Mouse (Mus musculus) heart, adult 2 months (tissue): ENCODE results near the gene Blnk. TPM values are rescaled to one million over a fixed set of nuclear protein-coding genes. Genes with fewer than 3 reads are reported as not detected.

Experiments
- DNase-seq, 2 experiments: peaks; one replicate each; pipeline ENCODE4 v3.0.0; 2021
- H3K27ac ChIP-seq: fragments of 200-600 bp; 2 replicates; pipeline ENCODE4 v1.8.1; 2022
- H3K27me3 ChIP-seq: fragments of 200-500 bp; 2 replicates; pipeline ENCODE4 v1.6.1; 2012; ENCODE audit warnings: mild to moderate bottlenecking, low read length, inconsistent platforms, mixed read lengths; ENCODE audit not compliant: control insufficient read depth, insufficient read depth
- H3K36me3 ChIP-seq: fragments of 200-500 bp; 2 replicates; pipeline ENCODE4 v1.6.1; 2012; ENCODE audit warnings: low read length, inconsistent platforms; ENCODE audit not compliant: control insufficient read depth, insufficient read depth
- H3K4me1 ChIP-seq: fragments of 200-500 bp; 2 replicates; pipeline ENCODE4 v1.6.1; 2011; ENCODE audit warnings: low read length; ENCODE audit not compliant: control insufficient read depth, insufficient read depth
- H3K4me3 ChIP-seq: fragments of 200-600 bp; 2 replicates; pipeline ENCODE4 v1.8.1; 2022
- H3K79me2 ChIP-seq: fragments of 200-500 bp; replicated peaks from 2 replicates; pipeline ENCODE4 v1.6.1; 2012; ENCODE audit warnings: mild to moderate bottlenecking, inconsistent platforms, low read length, moderate library complexity, mixed read lengths; ENCODE audit not compliant: control insufficient read depth, insufficient read depth
- H3K9ac ChIP-seq: fragments of 200-500 bp; 2 replicates; pipeline ENCODE4 v1.6.1; 2012; ENCODE audit warnings: low read depth, mild to moderate bottlenecking, control low read depth, inconsistent platforms, low read length, mixed read lengths
- CTCF ChIP-seq: fragments of 200-600 bp; IDR thresholded peaks from 2 replicates; pipeline ENCODE4 v1.8.1; 2022; ENCODE audit warnings: antibody characterized with exemption, mild to moderate bottlenecking, moderate library complexity
- EP300 ChIP-seq: fragments of 200-500 bp; IDR thresholded peaks from 2 replicates; pipeline ENCODE4 v1.6.1; 2011; ENCODE audit warnings: low read depth, low read length, control low read depth; ENCODE audit not compliant: insufficient read depth
- POLR2A ChIP-seq: fragments of 200-500 bp; IDR thresholded peaks from 2 replicates; pipeline ENCODE4 v1.6.1; 2011; ENCODE audit warnings: mild to moderate bottlenecking, low read depth, low read length, control low read depth; ENCODE audit not compliant: insufficient read depth
- WGBS: fragments of 180-500 bp; shearing (Covaris S2); methylation state at CpG from one replicate; pipeline ENCODE4 v1.1.7; 2018; 5-methylcytosine and 5-hydroxymethylcytosine counted together
- intact Hi-C: fragments of 180-260 bp; cut with DNase I; formaldehyde crosslinking; loops from one replicate; pipeline ENCODE4 v1.15.1; 2025
- polyA plus RNA-seq: library from polyadenylated mRNA; depleted of rRNA; stranded (reverse); fragments of >200 nt; gene quantifications from 2 replicates; pipeline ENCODE4 v1.2.3, GENCODE M21; 2012
- total RNA-seq, 2 experiments: library from RNA; stranded (reverse); gene quantifications; 2 replicates each; pipeline ENCODE4 v1.2.3; 2021

Gene Blnk
- total and polyA plus RNA-seq, 3 experiments = 1.2 to 3.6 (median 1.7) TPM

GRCm38 (mm10) chr19:40964936-40965850 is 29.1 kb downstream of the Blnk start:
- no peak overlapping the region for H3K4me3 ChIP-seq
- no peak for DNase-seq
- H3K27me3 ChIP-seq = no peaks in the 10 kb centered on the region
- no peak overlapping the region for H3K27ac ChIP-seq
- intact Hi-C loops = no loop called here
- H3K79me2 ChIP-seq = no peaks in the 10 kb centered on the region
- H3K36me3 ChIP-seq = no peaks in the 10 kb centered on the region
- H3K9ac ChIP-seq = no peak overlapping the region
- TF ChIP-seq EP300 (no peak), POLR2A (no peak), CTCF (no peak)
- no peaks in the 10 kb centered on the region for H3K4me1 ChIP-seq
- 69% methylated on average over 6 of the region's 6 CpGs for WGBS

DNA sequence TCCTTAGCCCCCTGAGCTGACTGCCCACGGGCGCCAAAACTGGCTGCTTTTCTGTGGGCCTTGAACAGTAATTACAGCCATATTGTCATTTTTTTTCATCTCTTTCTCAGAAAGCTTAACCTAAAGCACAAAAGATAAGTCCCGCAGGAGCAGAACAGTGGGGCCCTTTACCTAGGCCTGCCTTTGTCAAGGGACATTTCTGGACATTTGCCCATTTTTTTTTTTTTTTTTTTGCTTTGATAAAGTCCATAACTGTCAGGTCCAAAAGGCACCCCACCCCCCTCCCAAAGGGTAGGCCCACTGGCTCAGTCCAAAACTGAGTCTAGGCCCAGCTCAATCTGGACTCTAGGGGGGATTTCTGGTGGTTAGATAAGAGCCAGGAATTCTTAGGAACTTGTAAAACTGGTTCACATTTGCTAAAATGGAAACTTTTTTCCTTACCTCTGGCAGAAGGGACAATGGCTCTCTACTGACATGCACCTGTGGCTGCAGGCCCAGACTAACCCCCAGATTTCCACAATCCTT is 29.9 kb downstream of the Blnk start:
- H3K27ac ChIP-seq = no peak overlapping the region
- no peak overlapping the region for H3K9ac ChIP-seq
- TF ChIP-seq CTCF (no peak), POLR2A (no peak), EP300 (no peak)
- H3K4me3 ChIP-seq = no peak overlapping the region
- H3K36me3 ChIP-seq = no peaks in the 10 kb centered on the region
- WGBS = 66% methylated on average over 3 of the region's 3 CpGs
- no peaks in the 10 kb centered on the region for H3K79me2 ChIP-seq
- H3K27me3 ChIP-seq = no peaks in the 10 kb centered on the region
- no peaks in the 10 kb centered on the region for H3K4me1 ChIP-seq
- intact Hi-C loops = no loop called here
- no peak for DNase-seq

DNA sequence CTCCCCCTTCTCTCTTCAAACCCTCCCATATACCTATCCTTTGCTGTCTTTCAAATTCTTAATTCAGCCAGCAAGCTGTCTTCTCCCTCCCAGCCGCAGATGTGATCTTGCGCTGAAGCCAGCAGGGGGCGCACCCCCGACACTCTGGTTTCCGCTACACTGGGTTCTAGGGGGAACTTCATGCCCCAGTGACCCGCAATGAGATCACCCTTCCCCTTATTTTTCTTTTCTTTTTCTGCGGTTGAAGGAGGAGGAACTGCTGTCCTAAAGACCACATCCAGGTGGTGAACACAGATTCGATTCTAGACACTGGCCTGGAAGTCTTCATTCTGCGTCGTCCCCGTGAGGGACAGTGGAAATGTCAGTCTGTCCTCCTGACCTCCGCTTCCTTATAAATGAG is 31.3 kb downstream of the Blnk start:
- peak; percentile 62 to 69 for DNase-seq
- WGBS = 37% methylated on average over 12 of the region's 12 CpGs
- Histone ChIP-seq H3K27ac (no peak overlapping the region), H3K4me1 (no peaks in the 10 kb centered on the region), H3K4me3 (no peak overlapping the region), H3K27me3 (no peaks in the 10 kb centered on the region), H3K9ac (no peak overlapping the region), H3K79me2 (no peaks in the 10 kb centered on the region), H3K36me3 (no peaks in the 10 kb centered on the region)
- TF ChIP-seq CTCF = peak; percentile 73
- no peak for TF ChIP-seq EP300
- intact Hi-C loops = loop anchor here (1.0 kb wide), 1 partner anchor 53 kb away; no protein-coding TSS in a partner anchor

DNA sequence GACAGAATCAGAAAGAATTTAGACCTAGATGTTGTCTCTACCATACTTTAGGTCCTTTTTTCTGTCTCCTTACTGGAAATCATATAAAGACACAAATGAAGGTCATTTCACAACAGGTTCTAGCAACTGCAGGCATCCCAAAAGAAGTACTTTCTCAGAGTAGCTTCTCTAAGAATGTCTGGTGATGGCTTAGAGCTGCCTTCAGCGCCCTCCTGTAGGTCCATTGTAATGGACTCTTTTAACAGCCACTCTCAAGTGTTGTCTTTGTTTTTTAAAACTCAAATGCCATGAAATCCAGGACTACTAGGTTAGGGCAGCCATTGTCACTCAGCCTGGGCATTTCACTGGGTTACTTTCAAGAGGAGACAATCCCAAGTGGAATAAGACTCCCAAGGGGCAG is 35.4 kb downstream of the Blnk start:
- intact Hi-C loops = no loop called here
- no peaks in the 10 kb centered on the region for H3K79me2 ChIP-seq
- H3K36me3 ChIP-seq = no peaks in the 10 kb centered on the region
- H3K27me3 ChIP-seq = no peaks in the 10 kb centered on the region
- no peak for TF ChIP-seq POLR2A
- TF ChIP-seq CTCF = no peak
- TF ChIP-seq EP300 = no peak
- no peak overlapping the region for H3K9ac ChIP-seq
- WGBS = 59% methylated on average over 1 of the region's 1 CpGs
- H3K27ac ChIP-seq = no peak overlapping the region
- no peak for DNase-seq
- no peaks in the 10 kb centered on the region for H3K4me1 ChIP-seq
- no peak overlapping the region for H3K4me3 ChIP-seq

DNA sequence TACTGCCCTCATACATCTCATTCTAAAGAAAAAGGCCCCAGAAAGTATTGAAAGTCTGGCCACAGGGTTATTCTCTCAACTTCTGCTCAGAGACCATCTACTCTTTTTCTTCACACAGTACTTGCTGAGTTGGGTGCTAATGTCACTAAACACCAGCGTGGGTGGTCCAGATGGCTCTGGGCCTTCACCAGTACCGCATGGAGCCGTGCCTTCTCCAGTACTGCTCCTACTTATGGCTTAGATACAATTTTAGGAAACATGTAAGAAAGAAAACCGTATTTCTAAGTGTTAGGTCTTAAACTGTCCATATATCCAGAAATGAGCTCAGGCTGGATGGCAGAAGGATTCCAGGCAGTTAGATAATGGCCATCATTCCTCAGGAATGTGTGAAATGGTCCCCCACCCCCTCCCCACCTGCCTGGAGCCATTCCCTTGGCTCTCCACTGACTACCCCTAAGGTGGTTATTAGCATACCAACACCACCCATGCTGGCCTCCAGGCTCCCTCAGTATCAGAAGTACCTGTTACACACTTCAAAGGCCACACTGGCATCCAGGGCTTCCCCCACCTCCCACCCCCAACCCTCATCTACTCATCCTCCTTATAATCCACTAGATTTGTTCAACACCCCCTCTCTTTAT is 47.3 kb downstream of the Blnk start:
- Histone ChIP-seq H3K4me1 (no peaks in the 10 kb centered on the region), H3K27ac (no peak overlapping the region), H3K79me2 (no peaks in the 10 kb centered on the region), H3K9ac (no peak overlapping the region), H3K4me3 (no peak overlapping the region), H3K36me3 (no peaks in the 10 kb centered on the region), H3K27me3 (no peaks in the 10 kb centered on the region)
- DNase-seq = no peak
- intact Hi-C loops = no loop called here
- 76% methylated on average over 4 of the region's 4 CpGs for WGBS
- TF ChIP-seq EP300 = no peak
- no peak for TF ChIP-seq POLR2A
- no peak for TF ChIP-seq CTCF

GRCm38 (mm10) chr19:40943552-40943951 is 50.8 kb downstream of the Blnk start:
- H3K27me3 ChIP-seq = no peaks in the 10 kb centered on the region
- 82% methylated on average over 7 of the region's 7 CpGs for WGBS

More at GRCm38 (mm10) chr19:40943552-40943951, 50.8 kb downstream of the Blnk start:
- DNase-seq = no peak
- no peak overlapping the region for H3K4me3 ChIP-seq
- TF ChIP-seq EP300 = no peak
- no peak for TF ChIP-seq POLR2A
- TF ChIP-seq CTCF = no peak
- no peak overlapping the region for H3K27ac ChIP-seq
- H3K9ac ChIP-seq = no peak overlapping the region
- no peaks in the 10 kb centered on the region for H3K79me2 ChIP-seq
- H3K4me1 ChIP-seq = no peaks in the 10 kb centered on the region
- intact Hi-C loops = no loop called here
- no peaks in the 10 kb centered on the region for H3K36me3 ChIP-seq
